Mouse (Mus musculus): ENCODE data around the gene Tnip1.

Gene Tnip1

GRCm38 (mm10) chr11:54871831-54872537, 90.7 kb downstream of the Tnip1 start:
- DNase-seq: no peak

DNA sequence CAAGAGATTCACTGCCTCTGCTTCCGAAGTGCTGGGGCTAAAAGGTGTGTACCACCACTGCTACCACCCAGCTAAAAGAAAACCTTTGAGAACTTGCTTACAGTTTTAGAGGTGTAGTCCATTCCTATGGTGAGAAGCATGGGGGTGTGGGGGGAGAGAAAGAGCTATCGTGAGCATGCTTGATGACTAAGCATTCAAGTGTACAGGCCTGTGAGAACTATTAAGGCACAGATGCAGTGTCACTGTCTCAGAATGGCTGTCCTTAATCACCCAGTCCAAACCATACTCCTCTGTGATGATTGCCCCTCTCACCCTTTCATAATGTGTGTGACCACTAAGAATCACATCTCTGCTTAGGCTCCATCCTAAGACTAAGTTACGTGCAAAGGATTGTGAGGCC, 93.4 kb downstream of the Tnip1 start:
- DNase-seq: no peak

DNA sequence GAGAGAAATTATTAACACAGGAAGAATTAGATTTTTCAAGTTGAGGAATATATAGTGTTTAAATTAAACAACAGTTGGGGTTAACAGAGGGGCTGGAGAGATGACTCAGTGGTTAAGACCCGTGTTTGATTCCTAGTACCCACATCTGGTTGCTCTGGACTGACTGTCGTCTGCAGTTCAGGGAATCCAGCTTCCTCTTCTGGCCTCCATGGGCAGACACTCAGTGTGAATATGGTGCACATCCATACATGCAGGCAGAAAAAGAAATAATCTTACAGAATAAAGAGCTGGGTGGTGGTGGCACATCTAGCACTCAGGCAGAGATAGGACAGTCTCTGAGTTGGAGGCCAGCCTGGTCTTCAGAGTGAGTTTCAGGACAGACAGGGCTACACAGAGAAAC, 94.3 kb downstream of the Tnip1 start:
- DNase-seq: no peak

- no peak for DNase-seq
Observed at GRCm38 (mm10) chr11:54867903-54868434, 94.7 kb downstream of the Tnip1 start.

GRCm38 (mm10) chr11:54867049-54867385, 95.7 kb downstream of the Tnip1 start:
- no peak for DNase-seq

GRCm38 (mm10) chr11:54866119-54867048, 96.3 kb downstream of the Tnip1 start, which contains the start of gene Hint1:
TSS of gene Hint1 (plus strand) at chr11:54866383.
- peak; percentile 94 for DNase-seq

- no peak for DNase-seq
Observed at GRCm38 (mm10) chr11:54865330-54866085, 97.2 kb downstream of the Tnip1 start.

DNA sequence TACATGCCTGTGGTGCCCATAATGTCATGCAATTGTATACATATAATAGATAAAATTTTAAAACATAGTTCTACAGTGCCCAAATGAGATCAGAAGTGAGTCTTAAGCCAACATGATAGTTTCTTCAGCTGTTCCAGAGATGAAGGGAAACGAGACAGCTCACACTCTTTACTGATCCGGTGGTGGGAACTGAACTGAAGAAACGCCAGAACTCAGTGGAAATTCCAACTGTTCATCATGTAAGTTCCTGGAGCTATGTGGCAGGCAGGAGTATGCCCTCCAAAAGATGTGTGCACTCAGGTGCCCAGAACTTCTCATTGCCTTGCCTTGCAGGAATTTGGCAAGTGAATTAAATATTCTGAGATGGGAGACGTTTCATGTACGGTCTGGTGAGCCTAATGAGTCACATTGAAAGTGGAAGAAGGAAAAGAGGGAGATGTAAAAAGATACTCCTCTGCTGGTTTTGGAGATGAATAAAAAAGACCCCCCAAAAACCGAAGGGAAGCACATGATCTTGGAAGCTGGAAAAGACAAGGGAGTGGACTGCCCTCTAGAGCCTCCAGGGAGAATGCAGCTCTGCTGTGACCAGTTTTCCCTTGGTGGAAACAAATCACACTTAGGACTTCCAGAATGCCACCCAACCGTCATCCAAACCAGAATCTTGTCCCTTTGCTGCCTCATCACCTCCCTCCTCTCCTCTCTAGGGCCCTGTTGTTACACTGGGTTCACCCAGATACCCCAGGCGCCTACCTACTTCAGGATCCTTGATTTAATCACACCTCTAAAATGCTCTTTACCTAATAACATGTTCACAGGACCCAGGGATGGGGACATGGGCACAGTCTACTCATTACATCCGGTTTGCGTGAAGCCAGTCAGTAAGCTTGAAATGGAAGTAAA, 99.8 kb downstream of the Tnip1 start:
- DNase-seq: peak; percentile 77

DNA sequence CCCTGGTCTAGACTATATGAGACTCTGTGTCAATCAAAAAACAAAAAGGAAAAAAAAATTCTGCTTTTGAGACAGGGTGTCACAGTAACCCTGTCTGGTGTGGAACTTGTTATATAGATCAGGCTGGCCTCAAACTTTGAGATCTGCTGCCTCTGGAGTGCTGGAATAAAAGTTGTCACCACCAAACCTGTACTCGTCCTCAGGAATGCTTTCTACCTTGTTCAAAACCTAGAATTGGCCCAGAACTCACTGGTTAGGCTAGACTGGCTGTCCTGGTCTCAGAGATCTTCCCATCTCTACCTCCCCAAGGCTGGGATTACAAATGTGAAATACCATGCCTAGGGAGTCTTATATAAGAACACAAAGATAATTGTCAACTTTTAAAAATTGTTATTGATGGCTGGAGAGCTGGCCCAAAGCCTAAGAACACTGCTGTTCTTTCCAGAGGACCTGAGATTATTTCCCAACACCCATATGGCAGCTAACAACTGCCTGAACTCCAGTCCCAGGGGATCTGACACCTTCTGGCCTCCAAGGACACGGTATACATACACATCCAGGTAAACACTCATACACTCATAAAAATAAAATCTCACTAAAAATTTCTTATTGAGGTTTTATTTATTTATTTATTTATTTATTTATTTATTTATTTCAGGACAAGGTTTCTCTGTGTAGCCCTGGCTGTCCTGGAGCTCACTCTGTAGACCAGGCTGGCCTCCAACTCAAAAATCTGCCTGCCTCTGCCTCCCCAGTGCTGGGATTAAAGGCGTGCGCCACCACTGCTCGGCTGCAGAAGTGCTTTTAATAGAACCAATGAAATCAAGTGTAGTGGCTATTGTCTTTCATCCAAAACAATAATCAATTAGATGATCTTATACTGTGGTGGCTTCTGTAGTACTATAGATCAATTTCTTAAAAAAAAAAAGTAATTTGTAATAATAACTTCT, 101.0 kb downstream of the Tnip1 start:
- DNase-seq: no peak
